Mouse (Mus musculus) neural tube, embryonic 10.5 days (tissue): ENCODE measurements around the gene Gm16427.
"Not testable (repeated sequence)": the region's sequence is repeated elsewhere in the genome, so short reads cannot be mapped to it uniquely, and the experiment has no call there.

Experiments used
- DNase-seq: peaks from one replicate; pipeline ENCODE4 v3.0.0-alpha.2; 2017; ENCODE audit warnings: low spot score; ENCODE audit errors: extremely low spot score

Gm16427 gene

DNA sequence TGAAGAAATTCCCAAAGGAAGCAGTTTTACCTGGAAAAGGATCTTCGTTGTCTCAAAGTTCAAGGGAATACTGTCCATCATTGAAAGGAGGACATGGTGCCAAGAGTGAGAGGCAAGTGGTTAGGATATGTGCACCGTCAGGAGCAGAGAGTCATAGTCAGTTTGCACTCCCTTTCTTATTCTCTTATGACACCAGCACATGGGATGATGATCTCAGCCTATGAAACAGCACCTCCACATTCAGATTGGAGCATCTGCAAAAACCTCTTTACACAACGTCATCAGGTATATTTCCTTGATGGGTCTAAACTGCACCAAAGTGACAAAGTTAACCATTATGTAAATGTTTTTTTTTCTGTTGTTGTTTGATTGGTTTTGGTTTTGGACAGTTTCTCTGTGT, at the start of gene Gm16427:
Gene Gm16427, minus strand, starts transcription at position 101 of the 400 bp plus-strand sequence.
- not testable (repeated sequence) for DNase-seq
